Mouse (Mus musculus) liver, embryonic 14.5 days (tissue): Measurements from ENCODE around the gene Lrrc8e.

Experiments used
- CTCF ChIP-seq: IDR thresholded peaks from 2 replicates; pipeline ENCODE4 v1.5.1; 2016; ENCODE audit warnings: antibody characterized with exemption, low read depth, control low read depth
- EP300 ChIP-seq: IDR thresholded peaks from 2 replicates; pipeline ENCODE4 v1.6.1; 2016; ENCODE audit warnings: antibody characterized with exemption, low read depth

DNA sequence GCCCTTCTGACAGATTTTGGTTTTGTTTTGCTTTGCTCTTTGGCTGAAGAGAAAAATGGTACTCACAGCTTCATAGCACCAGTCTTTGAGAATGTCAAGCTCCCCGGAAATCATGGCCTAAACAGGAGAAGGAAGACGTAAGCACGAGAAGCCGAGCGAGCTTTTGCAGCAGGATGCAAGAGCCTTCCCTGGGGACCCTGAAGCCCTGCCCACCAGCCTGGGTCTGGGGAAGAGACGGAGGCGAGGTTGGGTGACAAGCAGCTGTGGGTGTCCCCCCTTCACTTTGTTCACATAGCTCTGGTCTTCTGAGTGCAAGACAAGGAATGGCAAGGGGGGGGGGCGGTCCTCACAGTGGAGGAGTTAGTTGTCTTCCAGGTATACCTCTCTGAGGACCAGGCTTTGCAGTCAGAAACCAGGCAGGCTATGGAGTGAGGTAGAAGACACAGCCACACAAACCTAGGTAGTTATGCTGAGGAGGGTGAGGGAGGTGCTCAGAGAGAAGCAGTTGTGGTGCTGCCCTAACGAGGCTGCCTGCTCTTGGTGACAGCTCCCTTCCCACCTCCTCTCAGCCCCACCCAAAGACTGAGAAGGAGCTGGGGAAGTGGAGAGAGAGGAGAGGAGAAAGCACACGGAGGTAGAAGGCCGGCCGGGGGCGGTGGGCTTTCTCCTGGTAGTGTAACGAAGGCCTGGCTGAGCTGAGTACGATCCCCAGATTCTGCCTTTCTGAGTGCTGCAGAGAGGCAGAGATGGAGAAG lies 38.7 kb downstream of the Lrrc8e start:
- TF ChIP-seq EP300 (no peak), CTCF (no peak)
